Mouse (Mus musculus): ENCODE data around the gene Stx6.

DNA sequence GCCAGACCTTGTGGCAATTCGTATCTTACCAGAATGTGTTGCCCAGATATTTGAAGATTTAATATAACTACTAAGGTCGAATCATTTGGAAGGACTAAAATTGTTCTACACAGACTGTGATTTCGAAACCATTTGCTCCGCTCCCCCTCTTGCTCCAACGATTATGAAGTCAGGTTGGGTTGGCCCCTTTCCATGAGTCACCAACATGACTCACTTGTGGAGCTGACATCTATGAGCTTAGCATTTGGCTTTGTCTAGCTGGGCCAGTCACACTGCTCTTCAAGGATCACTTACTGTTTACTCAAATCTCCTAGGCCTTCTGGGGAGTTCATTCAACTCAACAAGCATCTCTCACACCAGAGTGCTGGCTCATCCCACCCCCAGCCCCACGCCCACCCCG is 19.7 kb upstream of the Stx6 start:
- no peak for TF ChIP-seq CTCF (IDR thresholded peaks at IDR 0.05; ENCODE audit: low read depth)
- no peak for TF ChIP-seq EP300 (IDR thresholded peaks at IDR 0.05; ENCODE audit: low read depth)

Measured in liver, postnatal 0 days (tissue).